Mouse (Mus musculus) macrophage (primary cell): Measurements from ENCODE around the gene Abcg4. TPM values are rescaled to one million over a fixed set of nuclear protein-coding genes. Genes with fewer than 3 reads are reported as not detected.
"Not testable (repeated sequence)": the region's sequence is repeated elsewhere in the genome, so short reads cannot be mapped to it uniquely, and the experiment has no call there.

Experiments
- H3K27ac ChIP-seq: fragments of 350-480 bp; formaldehyde crosslinking; 2 replicates; pipeline ENCODE4 v1.9.0; 2021
- H3K36me3 ChIP-seq: fragments of 350-480 bp; formaldehyde crosslinking; 2 replicates; pipeline ENCODE4 v1.9.0; 2021; ENCODE audit errors: inconsistent target
- H3K4me3 ChIP-seq: fragments of 350-480 bp; formaldehyde crosslinking; 2 replicates; pipeline ENCODE4 v1.9.0; 2021; ENCODE audit errors: inconsistent target
- H3K79me2 ChIP-seq: fragments of 350-480 bp; formaldehyde crosslinking; 2 replicates; pipeline ENCODE4 v1.9.0; 2021; ENCODE audit errors: inconsistent target
- WGBS: methylation state at CpG from one replicate; pipeline ENCODE4 v1.1.7; 2026; ENCODE audit warnings: inconsistent platforms; ENCODE audit not compliant: missing documents; 5-methylcytosine and 5-hydroxymethylcytosine counted together
- polyA plus RNA-seq: library from polyadenylated mRNA; stranded (reverse); fragments of 250-400 nt; gene quantifications from 3 replicates; pipeline ENCODE4 v1.2.4, GENCODE M21; 2018; ENCODE audit warnings: inconsistent platforms
- total RNA-seq, 78 experiments: library from RNA; depleted of rRNA; stranded (reverse); fragments of 250-400 nt; gene quantifications; 1 replicate in 9 of 78; 2 replicates in 24 of 78; 3 replicates in 43 of 78; 4 replicates in 2 of 78; pipeline ENCODE4 v1.2.4; 2018; ENCODE audit warnings: inconsistent platforms in 56 of 78

Gene Abcg4
- 1 to 10 TPM in 5 of 26 experiments, under 1 TPM in 11, not detected in 10; 0.22 to 2.5 (median 0.71) TPM for total RNA-seq (2018; cell fraction: chromatin; rRNA removed)
- under 1 TPM in 4 of 26 experiments, not detected in 22; 0.05 to 0.19 (median 0.08) TPM for total RNA-seq (2018; cell fraction: cytosol; rRNA removed)
- total RNA-seq (2018; cell fraction: nucleus; rRNA removed) = 1 to 10 TPM in 3 of 26 experiments, under 1 TPM in 12, not detected in 11; 0.24 to 1.6 (median 0.67) TPM
- not detected in 3 replicates for polyA plus RNA-seq

- H3K36me3 ChIP-seq = peaks cover 30% of the 10 kb centered on the region
- no peak within 1 kb of the TSS for H3K27ac ChIP-seq
- H3K79me2 ChIP-seq = no peaks in the 10 kb centered on the region
- 6% methylated on average over 38 of the region's 38 CpGs for WGBS
- H3K4me3 ChIP-seq = no peak within 1 kb of the TSS
These were observed at the start of gene Abcg4 for GRCm38 (mm10) chr9:44288076-44288958. TSS of gene Abcg4 (minus strand) at chr9:44288615.

GRCm38 (mm10) chr9:44337436-44338169, 49.2 kb upstream of the Abcg4 start:
- WGBS = 90% methylated on average over 9 of the region's 9 CpGs
- Histone ChIP-seq H3K79me2 (peaks cover 54% of the 10 kb centered on the region), H3K27ac (no peak overlapping the region), H3K4me3 (no peak overlapping the region), H3K36me3 (peaks cover 8% of the 10 kb centered on the region)

GRCm38 (mm10) chr9:44336964-44337363, 48.5 kb upstream of the Abcg4 start:
- peak overlapping the region; percentile 78 for H3K4me3 ChIP-seq
- H3K27ac ChIP-seq = no peak overlapping the region
- H3K79me2 ChIP-seq = peaks cover 48% of the 10 kb centered on the region
- peaks cover 12% of the 10 kb centered on the region for H3K36me3 ChIP-seq
- 72% methylated on average over 3 of the region's 3 CpGs for WGBS

- WGBS = 58% methylated on average over 4 of the region's 4 CpGs
- Histone ChIP-seq H3K4me3 (peak overlapping the region; percentile 78), H3K36me3 (peaks cover 17% of the 10 kb centered on the region), H3K79me2 (peaks cover 43% of the 10 kb centered on the region)
- not testable (repeated sequence) for H3K27ac ChIP-seq
These were observed 48.1 kb upstream of the Abcg4 start for GRCm38 (mm10) chr9:44336513-44336912.

- peak overlapping the region; percentile 78 for H3K4me3 ChIP-seq
- H3K36me3 ChIP-seq = peaks cover 18% of the 10 kb centered on the region
- peak overlapping the region; percentile 61 for H3K27ac ChIP-seq
- 0% methylated on average over 5 of the region's 5 CpGs for WGBS
- peaks cover 39% of the 10 kb centered on the region for H3K79me2 ChIP-seq
These were observed 47.6 kb upstream of the Abcg4 start for GRCm38 (mm10) chr9:44336093-44336406.

- Histone ChIP-seq H3K4me3 (peak overlapping the region; percentile 78), H3K27ac (peak overlapping the region; percentile 61), H3K36me3 (peaks cover 18% of the 10 kb centered on the region), H3K79me2 (peaks cover 33% of the 10 kb centered on the region)
- 0% methylated on average over 50 of the region's 50 CpGs for WGBS
These were observed 47.1 kb upstream of the Abcg4 start for GRCm38 (mm10) chr9:44335331-44336092.

GRCm38 (mm10) chr9:44334396-44335330, 46.2 kb upstream of the Abcg4 start, which contains the start of gene H2afx:
TSS of gene H2afx (plus strand) at chr9:44334694.
- Histone ChIP-seq H3K4me3 (peak within 1 kb of the TSS; percentile 78), H3K27ac (peak within 1 kb of the TSS; percentile 61), H3K79me2 (peaks cover 29% of the 10 kb centered on the region), H3K36me3 (peaks cover 19% of the 10 kb centered on the region)
- WGBS = under 1% methylated on average over 84 of the region's 91 CpGs

GRCm38 (mm10) chr9:44332918-44333638, 44.7 kb upstream of the Abcg4 start:
- 98% methylated on average over 13 of the region's 13 CpGs for WGBS
- peaks cover 37% of the 10 kb centered on the region for H3K79me2 ChIP-seq
- peaks cover 21% of the 10 kb centered on the region for H3K36me3 ChIP-seq
- no peak overlapping the region for H3K4me3 ChIP-seq
- no peak overlapping the region for H3K27ac ChIP-seq

GRCm38 (mm10) chr9:44330736-44331135, 42.3 kb upstream of the Abcg4 start:
- no peak overlapping the region for H3K27ac ChIP-seq
- peaks cover 21% of the 10 kb centered on the region for H3K36me3 ChIP-seq
- H3K79me2 ChIP-seq = peaks cover 25% of the 10 kb centered on the region
- H3K4me3 ChIP-seq = no peak overlapping the region
- WGBS = 70% methylated on average over 6 of the region's 6 CpGs

- no peak overlapping the region for H3K27ac ChIP-seq
These were observed 39.5 kb upstream of the Abcg4 start for GRCm38 (mm10) chr9:44327926-44328325.

GRCm38 (mm10) chr9:44327064-44327711, 38.8 kb upstream of the Abcg4 start:
- 3% methylated on average over 20 of the region's 22 CpGs for WGBS
- H3K36me3 ChIP-seq = peaks cover 10% of the 10 kb centered on the region; the same call in 1 of the 2 replicates
- H3K27ac ChIP-seq = peak overlapping the region; percentile 80
- H3K4me3 ChIP-seq = peak overlapping the region; percentile 76
- H3K79me2 ChIP-seq = peaks cover 21% of the 10 kb centered on the region

More at GRCm38 (mm10) chr9:44327926-44328325, 39.5 kb upstream of the Abcg4 start:
- peaks cover 21% of the 10 kb centered on the region for H3K79me2 ChIP-seq
- 91% methylated on average over 5 of the region's 5 CpGs for WGBS
- peaks cover 17% of the 10 kb centered on the region for H3K36me3 ChIP-seq
- H3K4me3 ChIP-seq = peak overlapping the region; percentile 76

GRCm38 (mm10) chr9:44326371-44327063, 38.1 kb upstream of the Abcg4 start:
- peak overlapping the region; percentile 76 for H3K4me3 ChIP-seq
- H3K36me3 ChIP-seq = peaks cover 5% of the 10 kb centered on the region; the same call in 1 of the 2 replicates
- H3K27ac ChIP-seq = peak overlapping the region; percentile 80
- 1% methylated on average over 38 of the region's 38 CpGs for WGBS
- peaks cover 21% of the 10 kb centered on the region for H3K79me2 ChIP-seq
